Mouse (Mus musculus): ENCODE results near the gene Pnkd. TPM values are rescaled to one million over a fixed set of nuclear protein-coding genes. Genes with fewer than 3 reads are reported as not detected.
"Not testable (repeated sequence)": the region's sequence is repeated elsewhere in the genome, so short reads cannot be mapped to it uniquely, and the experiment has no call there.

The Pnkd gene
- polyA plus RNA-seq, 1 experiment from 2014 or later: 133 TPM

DNA sequence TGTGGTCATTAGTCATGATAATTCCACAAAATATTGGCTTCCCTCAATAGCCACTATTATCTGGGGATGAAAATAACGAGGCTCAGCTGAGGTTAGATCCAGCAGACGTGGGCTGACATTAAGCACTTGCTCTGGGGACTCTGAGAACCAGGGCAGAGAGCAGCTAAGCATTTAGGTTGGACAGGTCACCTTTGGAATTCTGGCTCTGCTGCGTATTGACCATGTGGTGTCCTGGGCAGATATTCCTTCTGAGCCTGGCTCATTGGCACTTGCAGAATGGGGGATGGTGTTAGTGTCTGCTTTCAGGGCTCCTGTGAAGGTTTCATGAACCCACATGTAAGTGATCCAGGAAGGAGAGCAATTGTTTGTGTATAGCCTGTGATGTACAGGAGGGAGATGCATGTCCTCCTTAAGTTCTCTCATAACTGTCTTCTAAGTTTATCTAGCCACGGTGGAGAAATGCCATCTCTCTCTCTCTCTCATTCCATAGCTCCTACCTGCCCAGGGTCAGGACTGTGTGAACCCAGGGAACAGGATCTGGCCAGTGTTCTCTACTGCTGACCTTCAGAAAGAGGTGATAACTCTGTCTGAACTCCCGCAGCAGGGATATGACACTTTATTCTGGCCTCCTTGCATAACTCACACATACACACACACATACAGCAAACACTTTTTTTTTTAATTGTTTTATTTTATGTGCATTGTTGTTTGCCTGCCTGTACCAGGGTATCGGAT is 50.9 kb downstream of the Pnkd start:
- Histone ChIP-seq H3K27me3 (replicated peaks; ENCODE audit: control insufficient read depth, insufficient read depth, low read length) (no peaks in the 10 kb centered on the region), H3K36me3 (ENCODE audit: control insufficient read depth, insufficient read depth, low read length) (no peaks in the 10 kb centered on the region), H3K4me1 (ENCODE audit: control insufficient read depth, insufficient read depth, low read length) (peaks cover 14% of the 10 kb centered on the region), H3K27ac (replicated peaks; ENCODE audit: low read depth, low read length) (no peak overlapping the region), H3K9ac (ENCODE audit: low read depth, low read length) (no peak overlapping the region), H3K4me3 (ENCODE audit: low read depth, low read length) (no peak overlapping the region), H3K9me3 (ENCODE audit: control insufficient read depth, low read length) (no peaks in the 10 kb centered on the region), H3K4me2 (ENCODE audit: low read depth, low read length) (no peak overlapping the region)
- 80% methylated on average over 6 of the region's 6 CpGs for WGBS
- no peak for ATAC-seq (ENCODE audit: low read depth)
- no peak for DNase-seq (ENCODE audit: low spot score)

DNA sequence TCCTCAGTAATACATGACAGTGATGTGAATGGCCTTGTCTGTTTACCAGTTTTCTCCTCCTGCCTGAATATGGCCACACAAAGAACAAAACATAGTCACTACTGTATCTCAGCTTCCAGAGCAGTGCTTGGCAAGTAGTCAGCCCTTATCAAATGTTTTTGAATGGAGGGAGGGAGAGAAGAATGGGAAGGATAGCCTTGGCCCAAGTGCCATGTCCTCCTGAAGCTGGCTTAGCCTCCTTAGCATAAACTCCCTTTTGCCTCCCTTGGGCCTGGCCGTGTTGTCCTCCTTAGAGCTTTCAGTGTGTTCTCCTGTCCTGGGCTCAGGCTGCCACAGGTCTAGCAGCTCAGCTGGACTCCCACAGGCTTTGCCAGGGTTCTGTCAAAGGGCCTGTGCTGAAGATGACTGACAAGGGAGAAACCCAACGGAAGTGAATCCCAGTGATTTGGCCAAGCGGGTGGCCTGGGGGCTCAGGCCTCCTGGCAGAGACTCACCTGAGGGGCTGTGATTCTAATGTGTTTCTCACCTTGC is 52.6 kb downstream of the Pnkd start:
- WGBS: 86% methylated on average over 3 of the region's 3 CpGs
- Histone ChIP-seq H3K27ac (replicated peaks; ENCODE audit: low read depth, low read length) (no peak overlapping the region), H3K4me2 (ENCODE audit: low read depth, low read length) (no peak overlapping the region), H3K9ac (ENCODE audit: low read depth, low read length) (no peak overlapping the region), H3K27me3 (replicated peaks; ENCODE audit: control insufficient read depth, insufficient read depth, low read length) (no peaks in the 10 kb centered on the region), H3K4me3 (ENCODE audit: low read depth, low read length) (no peak overlapping the region), H3K4me1 (ENCODE audit: control insufficient read depth, insufficient read depth, low read length) (peaks cover 12% of the 10 kb centered on the region), H3K36me3 (ENCODE audit: control insufficient read depth, insufficient read depth, low read length) (no peaks in the 10 kb centered on the region), H3K9me3 (ENCODE audit: control insufficient read depth, low read length) (no peaks in the 10 kb centered on the region)
- DNase-seq (ENCODE audit: low spot score) (no peak), ATAC-seq (ENCODE audit: low read depth) (no peak)

DNA sequence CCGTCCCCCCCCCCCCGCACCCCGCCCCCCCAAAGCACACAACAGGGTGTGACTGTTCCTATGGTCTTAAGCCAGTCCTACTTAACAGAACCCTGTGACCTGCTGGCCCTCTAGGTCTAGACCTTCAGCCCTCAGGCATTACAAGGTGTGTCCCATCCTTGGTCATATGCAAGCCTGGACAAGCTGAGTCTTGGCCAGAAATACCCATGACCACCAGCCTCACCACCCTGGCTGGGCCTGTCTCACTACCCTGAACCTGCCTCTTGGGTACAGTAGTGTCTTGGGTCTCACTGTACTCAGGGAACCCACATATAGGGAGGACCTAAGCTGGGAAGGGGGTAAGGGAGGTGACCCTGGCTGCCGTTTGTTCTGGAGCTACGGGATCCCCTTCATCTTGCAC is 53.3 kb downstream of the Pnkd start:
- no peak for DNase-seq (ENCODE audit: low spot score)
- H3K4me1 ChIP-seq (ENCODE audit: control insufficient read depth, insufficient read depth, low read length): peaks cover 10% of the 10 kb centered on the region
- no peak overlapping the region for H3K4me2 ChIP-seq (ENCODE audit: low read depth, low read length)
- no peak overlapping the region for H3K27ac ChIP-seq (replicated peaks; ENCODE audit: low read depth, low read length)
- WGBS: 97% methylated on average over 3 of the region's 5 CpGs
- no peak overlapping the region for H3K9ac ChIP-seq (ENCODE audit: low read depth, low read length)
- no peak for ATAC-seq (ENCODE audit: low read depth)
- no peaks in the 10 kb centered on the region for H3K27me3 ChIP-seq (replicated peaks; ENCODE audit: control insufficient read depth, insufficient read depth, low read length)
- no peaks in the 10 kb centered on the region for H3K36me3 ChIP-seq (ENCODE audit: control insufficient read depth, insufficient read depth, low read length)
- H3K9me3 ChIP-seq (ENCODE audit: control insufficient read depth, low read length): no peaks in the 10 kb centered on the region
- H3K4me3 ChIP-seq (ENCODE audit: low read depth, low read length): no peak overlapping the region

DNA sequence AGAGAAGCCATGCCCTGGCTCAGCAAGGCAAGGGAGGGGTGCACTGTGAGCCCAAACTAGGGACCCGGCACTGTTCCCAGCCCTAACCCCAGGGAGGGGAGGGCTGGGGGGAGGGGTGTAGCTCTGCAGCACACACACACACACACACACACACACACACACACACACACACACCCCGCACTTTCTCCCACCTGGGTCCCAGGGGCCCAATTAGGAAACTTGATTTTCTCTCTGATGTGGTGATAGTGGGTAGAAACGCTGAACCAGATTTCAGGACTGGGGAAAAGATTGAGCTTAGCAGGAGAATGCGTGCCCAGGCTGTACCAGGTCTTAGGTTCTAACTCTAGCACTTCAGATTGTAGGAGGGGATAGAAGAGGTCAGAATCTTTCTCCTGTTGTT is 53.9 kb downstream of the Pnkd start:
- Histone ChIP-seq H3K4me3 (ENCODE audit: low read depth, low read length) (no peak overlapping the region), H3K9ac (ENCODE audit: low read depth, low read length) (no peak overlapping the region), H3K27me3 (replicated peaks; ENCODE audit: control insufficient read depth, insufficient read depth, low read length) (no peaks in the 10 kb centered on the region), H3K36me3 (ENCODE audit: control insufficient read depth, insufficient read depth, low read length) (no peaks in the 10 kb centered on the region), H3K9me3 (ENCODE audit: control insufficient read depth, low read length) (no peaks in the 10 kb centered on the region), H3K4me2 (ENCODE audit: low read depth, low read length) (no peak overlapping the region), H3K27ac (replicated peaks; ENCODE audit: low read depth, low read length) (no peak overlapping the region), H3K4me1 (ENCODE audit: control insufficient read depth, insufficient read depth, low read length) (peaks cover 6% of the 10 kb centered on the region)
- DNase-seq (ENCODE audit: low spot score) (no peak), ATAC-seq (ENCODE audit: low read depth) (no peak)
- WGBS: 57% methylated on average over 4 of the region's 4 CpGs

DNA sequence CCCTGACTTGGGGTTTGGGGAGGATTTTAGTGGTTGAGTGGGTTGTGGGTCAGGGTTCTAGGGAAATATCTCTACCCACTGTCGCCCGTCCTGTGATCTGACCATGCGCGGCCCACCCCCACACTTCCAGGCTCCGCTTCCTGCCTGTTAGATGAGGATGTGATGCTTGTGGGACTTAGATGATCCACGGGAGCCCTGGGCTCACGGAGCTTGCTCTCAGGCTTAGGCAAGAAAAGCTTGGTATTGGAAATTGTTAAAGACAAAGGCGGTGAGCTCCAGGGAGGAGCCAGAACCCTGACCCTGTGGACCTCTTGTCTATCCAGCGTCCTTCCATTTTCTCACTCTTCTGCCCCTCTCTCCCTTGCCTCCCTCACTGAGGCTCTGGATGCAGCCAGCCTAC is 55.2 kb downstream of the Pnkd start:
- Histone ChIP-seq H3K36me3 (ENCODE audit: control insufficient read depth, insufficient read depth, low read length) (no peaks in the 10 kb centered on the region), H3K9me3 (ENCODE audit: control insufficient read depth, low read length) (no peaks in the 10 kb centered on the region), H3K9ac (ENCODE audit: low read depth, low read length) (no peak overlapping the region), H3K4me3 (ENCODE audit: low read depth, low read length) (no peak overlapping the region), H3K27me3 (replicated peaks; ENCODE audit: control insufficient read depth, insufficient read depth, low read length) (no peaks in the 10 kb centered on the region), H3K4me2 (ENCODE audit: low read depth, low read length) (no peak overlapping the region), H3K27ac (replicated peaks; ENCODE audit: low read depth, low read length) (no peak overlapping the region), H3K4me1 (ENCODE audit: control insufficient read depth, insufficient read depth, low read length) (peaks cover 1% of the 10 kb centered on the region)
- WGBS: 88% methylated on average over 9 of the region's 9 CpGs
- no peak for DNase-seq (ENCODE audit: low spot score)
- no peak for ATAC-seq (ENCODE audit: low read depth)

DNA sequence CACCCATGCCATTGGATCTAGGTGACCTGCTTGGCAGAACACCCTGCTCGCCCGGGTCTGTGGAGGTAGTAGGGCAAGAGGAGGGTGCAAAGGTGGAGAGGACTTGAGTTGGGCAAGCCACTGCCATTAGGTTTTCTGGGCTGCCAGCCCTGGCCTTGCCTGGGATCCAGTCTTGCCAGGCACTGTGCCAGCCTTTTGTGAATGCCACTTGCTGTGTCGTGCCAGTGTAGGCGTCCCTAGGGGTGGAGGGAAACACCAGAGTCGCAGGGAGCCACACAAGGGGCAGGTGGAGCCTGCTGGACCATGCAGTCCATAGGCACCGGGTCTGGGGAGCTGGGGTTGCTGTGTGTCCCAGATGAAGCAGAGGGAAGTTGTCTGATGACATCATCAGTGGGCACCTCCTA is 55.6 kb downstream of the Pnkd start:
- Histone ChIP-seq H3K27ac (replicated peaks; ENCODE audit: low read depth, low read length) (no peak overlapping the region), H3K4me2 (ENCODE audit: low read depth, low read length) (no peak overlapping the region), H3K4me3 (ENCODE audit: low read depth, low read length) (no peak overlapping the region), H3K36me3 (ENCODE audit: control insufficient read depth, insufficient read depth, low read length) (no peaks in the 10 kb centered on the region), H3K9me3 (ENCODE audit: control insufficient read depth, low read length) (no peaks in the 10 kb centered on the region), H3K9ac (ENCODE audit: low read depth, low read length) (no peak overlapping the region), H3K27me3 (replicated peaks; ENCODE audit: control insufficient read depth, insufficient read depth, low read length) (no peaks in the 10 kb centered on the region), H3K4me1 (ENCODE audit: control insufficient read depth, insufficient read depth, low read length) (no peaks in the 10 kb centered on the region)
- ATAC-seq (ENCODE audit: low read depth) (no peak), DNase-seq (ENCODE audit: low spot score) (no peak)
- 92% methylated on average over 6 of the region's 6 CpGs for WGBS

DNA sequence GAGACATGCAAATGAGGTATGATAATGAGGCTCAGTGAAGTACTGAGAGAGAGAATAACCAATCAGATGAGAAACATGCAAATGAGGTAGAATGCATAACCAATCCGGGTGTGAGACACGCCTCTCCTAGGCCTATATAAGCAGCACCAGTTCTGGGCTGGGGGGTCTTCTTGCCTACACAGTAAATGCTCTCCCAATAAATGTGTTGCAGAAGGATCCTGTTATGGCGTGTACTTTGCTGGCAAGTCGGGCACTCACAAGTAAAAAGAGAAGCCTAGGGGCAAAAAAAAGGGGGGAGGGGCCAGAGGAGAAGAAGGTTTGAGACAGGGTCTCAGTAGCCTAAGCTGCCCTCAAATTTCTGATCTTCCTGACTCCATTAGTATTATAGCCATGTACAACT is 56.3 kb downstream of the Pnkd start:
- WGBS: 81% methylated on average over 4 of the region's 4 CpGs
- H3K4me3 ChIP-seq (ENCODE audit: low read depth, low read length); ATAC-seq (ENCODE audit: low read depth); H3K27ac ChIP-seq (replicated peaks; ENCODE audit: low read depth, low read length); H3K36me3 ChIP-seq (ENCODE audit: control insufficient read depth, insufficient read depth, low read length); H3K27me3 ChIP-seq (replicated peaks; ENCODE audit: control insufficient read depth, insufficient read depth, low read length); H3K9ac ChIP-seq (ENCODE audit: low read depth, low read length); H3K4me1 ChIP-seq (ENCODE audit: control insufficient read depth, insufficient read depth, low read length); H3K9me3 ChIP-seq (ENCODE audit: control insufficient read depth, low read length); H3K4me2 ChIP-seq (ENCODE audit: low read depth, low read length); DNase-seq (ENCODE audit: low spot score): not testable (repeated sequence)

DNA sequence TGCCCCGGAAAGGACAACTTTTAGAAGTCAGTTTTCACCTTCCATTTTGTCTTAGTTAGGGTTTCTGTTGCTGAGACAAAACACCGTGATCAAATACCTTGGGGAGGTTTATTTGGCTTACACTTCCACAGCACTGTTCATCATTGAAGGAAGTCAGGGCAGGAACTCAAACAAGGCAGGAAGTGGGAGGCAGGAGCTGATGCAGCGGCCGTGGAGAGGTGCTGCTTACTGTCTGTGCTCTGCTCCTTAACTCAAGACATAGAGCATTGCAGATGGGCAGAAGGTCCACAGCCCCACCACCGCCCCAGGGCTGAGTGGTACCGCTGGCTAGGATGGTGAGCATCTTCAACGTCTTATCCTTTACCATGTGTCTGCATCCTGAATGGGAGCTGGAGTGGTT is 57.2 kb downstream of the Pnkd start:
- Histone ChIP-seq H3K4me2 (ENCODE audit: low read depth, low read length) (no peak overlapping the region), H3K27ac (replicated peaks; ENCODE audit: low read depth, low read length) (no peak overlapping the region), H3K4me1 (ENCODE audit: control insufficient read depth, insufficient read depth, low read length) (no peaks in the 10 kb centered on the region), H3K27me3 (replicated peaks; ENCODE audit: control insufficient read depth, insufficient read depth, low read length) (no peaks in the 10 kb centered on the region), H3K36me3 (ENCODE audit: control insufficient read depth, insufficient read depth, low read length) (no peaks in the 10 kb centered on the region), H3K9ac (ENCODE audit: low read depth, low read length) (no peak overlapping the region), H3K9me3 (ENCODE audit: control insufficient read depth, low read length) (no peaks in the 10 kb centered on the region), H3K4me3 (ENCODE audit: low read depth, low read length) (no peak overlapping the region)
- no peak for ATAC-seq (ENCODE audit: low read depth)
- no peak for DNase-seq (ENCODE audit: low spot score)
- 81% methylated on average over 7 of the region's 7 CpGs for WGBS

DNA sequence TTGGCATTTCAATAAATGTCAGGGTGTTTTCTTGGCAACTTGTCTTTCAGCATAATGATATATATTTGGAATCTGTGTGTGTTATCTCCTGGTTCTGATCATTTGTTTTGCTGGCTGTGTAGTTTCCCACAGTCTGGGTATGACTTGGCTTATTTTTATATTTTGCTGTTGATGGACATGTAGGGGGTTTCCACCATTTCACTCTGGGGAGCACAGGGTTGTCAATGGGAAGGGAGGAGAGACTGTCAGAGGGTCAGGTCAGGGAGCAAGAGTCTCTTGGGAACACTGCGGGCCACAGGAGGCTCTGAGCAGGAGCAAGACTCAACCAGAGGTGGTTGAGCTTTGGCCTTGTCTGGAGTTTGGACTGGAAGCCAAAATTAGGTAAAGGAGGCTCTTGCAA is 57.6 kb downstream of the Pnkd start:
- Histone ChIP-seq H3K27ac (replicated peaks; ENCODE audit: low read depth, low read length) (no peak overlapping the region), H3K9me3 (ENCODE audit: control insufficient read depth, low read length) (no peaks in the 10 kb centered on the region), H3K9ac (ENCODE audit: low read depth, low read length) (no peak overlapping the region), H3K27me3 (replicated peaks; ENCODE audit: control insufficient read depth, insufficient read depth, low read length) (no peaks in the 10 kb centered on the region), H3K4me2 (ENCODE audit: low read depth, low read length) (no peak overlapping the region), H3K36me3 (ENCODE audit: control insufficient read depth, insufficient read depth, low read length) (no peaks in the 10 kb centered on the region), H3K4me1 (ENCODE audit: control insufficient read depth, insufficient read depth, low read length) (no peaks in the 10 kb centered on the region), H3K4me3 (ENCODE audit: low read depth, low read length) (no peak overlapping the region)
- no peak for ATAC-seq (ENCODE audit: low read depth)
- WGBS: 82% methylated on average over 1 of the region's 1 CpGs
- DNase-seq (ENCODE audit: low spot score): no peak

Measured in embryonic facial prominence, embryonic 14.5 days (tissue).